Mouse (Mus musculus) hindbrain, postnatal 0 days (tissue): ENCODE results near the gene Aldh1l1. TPM values are rescaled to one million over a fixed set of nuclear protein-coding genes. Genes with fewer than 3 reads are reported as not detected.

Source experiments
- ATAC-seq: fragments of 200-750 bp; cut with Nextera tagmentation; 2 replicates; pipeline ENCODE4 v1.8.0; 2017; ENCODE audit warnings: mild to moderate bottlenecking, moderate TSS enrichment, moderate library complexity
- DNase-seq: peaks from one replicate; pipeline ENCODE4 v3.0.0-alpha.2; 2015; ENCODE audit warnings: low spot score
- H3K27ac ChIP-seq: fragments of 300-500 bp; sonication (generic); 2 replicates; pipeline ENCODE4 v1.5.1; 2014; ENCODE audit warnings: mild to moderate bottlenecking
- H3K27me3 ChIP-seq: fragments of 300-500 bp; sonication (generic); 2 replicates; pipeline ENCODE4 v1.6.1; 2014; ENCODE audit warnings: low read length, mixed read lengths; ENCODE audit not compliant: insufficient read depth
- H3K36me3 ChIP-seq: fragments of 300-500 bp; sonication (generic); 2 replicates; pipeline ENCODE4 v1.6.1; 2014; ENCODE audit warnings: low read length, mixed read lengths; ENCODE audit not compliant: insufficient read depth
- H3K4me1 ChIP-seq: fragments of 300-500 bp; sonication (generic); 2 replicates; pipeline ENCODE4 v1.6.1; 2014; ENCODE audit warnings: antibody characterized with exemption, low read length, mixed read lengths; ENCODE audit not compliant: insufficient read depth
- H3K4me2 ChIP-seq: fragments of 300-500 bp; sonication (generic); 2 replicates; pipeline ENCODE4 v1.6.1; 2014; ENCODE audit warnings: low read depth, mild to moderate bottlenecking, low read length, moderate library complexity, mixed read lengths
- H3K4me3 ChIP-seq: fragments of 300-500 bp; sonication (generic); 2 replicates; pipeline ENCODE4 v1.5.1; 2014; ENCODE audit warnings: low read length
- H3K9ac ChIP-seq: fragments of 300-500 bp; sonication (generic); replicated peaks from 2 replicates; pipeline ENCODE4 v1.6.1; 2014; ENCODE audit warnings: mild to moderate bottlenecking, low read length, moderate library complexity, mixed read lengths
- H3K9me3 ChIP-seq: fragments of 300-500 bp; sonication (generic); 2 replicates; pipeline ENCODE4 v1.6.1; 2016; ENCODE audit warnings: low read length, mixed read lengths
- CTCF ChIP-seq: IDR thresholded peaks from 2 replicates; pipeline ENCODE4 v1.5.1; 2016; ENCODE audit warnings: antibody characterized with exemption, control low read depth, low read depth
- WGBS: fragments of 180-500 bp; shearing (Covaris S2); extraction: QIAGEN DNeasy Blood & Tissue Kit; methylation state at CpG from one replicate; pipeline ENCODE4 v1.1.7; 2014; 5-methylcytosine and 5-hydroxymethylcytosine counted together
- polyA plus RNA-seq: library from polyadenylated mRNA; unstranded; fragments of >200 nt; fragmentation: Nextera tagmentation; extraction: Ambion mirVana; gene quantifications from 2 replicates; pipeline ENCODE4 v1.2.1, GENCODE M21; 2015
- total RNA-seq: library from RNA; depleted of rRNA; stranded (reverse); fragments of >200 nt; gene quantifications from 2 replicates; pipeline ENCODE4 v1.2.3, GENCODE M21; 2014

The Aldh1l1 gene
- total and polyA plus RNA-seq, 2 experiments from 2014 or later: 131 to 168 TPM

DNA sequence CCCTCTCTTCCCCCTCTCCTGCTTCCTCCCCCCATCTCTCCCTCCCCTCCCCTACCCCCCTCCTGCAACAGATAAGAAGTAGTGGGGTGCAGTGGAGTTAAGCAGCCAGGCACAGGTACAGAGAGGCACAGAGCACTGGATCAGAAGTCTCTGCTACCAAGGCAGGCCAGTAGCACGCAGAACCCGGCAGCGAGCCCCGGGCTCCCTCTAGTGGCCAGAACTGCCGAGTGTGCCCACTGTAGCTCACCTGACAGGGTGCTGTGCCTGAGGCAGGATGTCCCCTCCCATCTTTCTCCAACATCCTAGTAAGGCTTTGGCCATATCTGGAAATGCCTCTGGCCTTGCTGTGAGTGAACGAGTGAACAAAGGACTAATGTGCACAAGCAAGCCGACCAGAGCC lies 51.7 kb downstream of the Aldh1l1 start:
- WGBS: 9% methylated on average over 7 of the region's 7 CpGs
- ATAC-seq: peak; percentile 36
- peak; percentile 89 for DNase-seq
- Histone ChIP-seq H3K27ac (no peak overlapping the region), H3K4me3 (no peak overlapping the region), H3K36me3 (no peaks in the 10 kb centered on the region), H3K9ac (no peak overlapping the region), H3K4me1 (no peaks in the 10 kb centered on the region), H3K9me3 (no peaks in the 10 kb centered on the region), H3K27me3 (no peaks in the 10 kb centered on the region), H3K4me2 (no peak overlapping the region)
- peak; percentile 98 for TF ChIP-seq CTCF

DNA sequence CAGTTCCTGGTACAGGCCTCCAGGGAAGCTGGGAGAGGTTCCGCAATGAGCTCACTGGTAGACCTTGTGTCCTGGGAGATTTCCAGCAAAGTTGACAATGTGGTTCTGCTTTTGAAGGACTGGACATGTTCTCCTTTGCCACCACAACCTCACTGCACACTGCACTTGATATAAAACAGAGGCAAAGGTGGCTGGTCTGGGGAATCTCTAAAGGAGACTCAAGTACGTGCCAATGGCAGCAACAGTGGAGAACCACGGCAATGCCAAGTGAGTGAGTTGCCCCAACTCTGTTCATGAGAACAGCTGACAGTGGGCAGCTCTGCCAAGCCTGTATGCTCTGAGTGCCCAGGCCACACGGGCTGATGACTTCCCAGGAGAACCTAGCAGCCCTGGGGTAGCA lies 53.0 kb downstream of the Aldh1l1 start:
- Histone ChIP-seq H3K9me3 (no peaks in the 10 kb centered on the region), H3K4me2 (no peak overlapping the region), H3K36me3 (no peaks in the 10 kb centered on the region), H3K27me3 (no peaks in the 10 kb centered on the region), H3K4me3 (no peak overlapping the region), H3K9ac (no peak overlapping the region), H3K27ac (peak overlapping the region; percentile 45), H3K4me1 (no peaks in the 10 kb centered on the region)
- no peak for TF ChIP-seq CTCF
- 75% methylated on average over 4 of the region's 4 CpGs for WGBS
- ATAC-seq (no peak), DNase-seq (peak; percentile 27)

DNA sequence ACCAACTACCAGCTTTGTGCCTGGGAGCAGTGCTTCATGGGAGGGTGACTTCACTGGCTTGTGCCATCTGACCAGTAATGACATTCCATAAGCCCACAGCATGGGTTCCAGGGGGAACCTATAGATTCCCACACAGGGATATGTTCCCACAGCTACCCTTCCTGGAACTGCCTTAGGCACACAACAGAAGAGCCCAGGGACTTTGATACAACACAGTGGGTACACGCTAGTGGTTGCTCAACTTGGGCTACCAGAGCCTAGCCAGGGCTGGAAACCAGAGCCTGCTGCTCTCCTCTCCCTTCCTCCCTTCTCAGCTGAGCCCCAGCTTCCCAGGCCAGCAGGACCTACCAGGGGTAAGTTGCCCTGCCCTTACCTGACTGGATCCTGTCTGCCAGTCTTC lies 54.3 kb downstream of the Aldh1l1 start:
- Histone ChIP-seq H3K36me3 (no peaks in the 10 kb centered on the region), H3K27ac (peak overlapping the region; percentile 77), H3K9me3 (no peaks in the 10 kb centered on the region), H3K4me1 (no peaks in the 10 kb centered on the region), H3K9ac (no peak overlapping the region), H3K4me2 (no peak overlapping the region), H3K4me3 (no peak overlapping the region), H3K27me3 (no peaks in the 10 kb centered on the region)
- ATAC-seq (no peak), DNase-seq (no peak)
- TF ChIP-seq CTCF: no peak
- 67% methylated on average over 1 of the region's 1 CpGs for WGBS

DNA sequence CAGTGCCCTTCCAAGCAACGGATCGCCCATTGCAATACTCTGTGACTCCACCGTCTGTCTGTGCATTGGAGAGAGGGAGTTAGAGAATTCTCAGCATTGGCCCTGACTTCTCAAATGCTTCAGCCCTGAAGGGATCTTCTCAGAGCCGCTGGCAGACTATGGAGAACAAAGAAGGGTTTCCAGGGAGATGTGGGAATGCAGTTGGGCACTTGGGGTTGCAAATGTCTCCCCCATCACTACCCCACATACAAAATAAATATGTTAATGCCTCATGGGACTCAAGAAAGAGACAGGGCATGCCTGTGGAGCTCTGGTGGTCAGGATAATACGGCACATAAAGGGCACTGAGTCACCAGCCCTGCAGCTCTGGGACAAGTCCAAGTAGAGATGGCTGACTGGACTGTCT lies 55.1 kb downstream of the Aldh1l1 start:
- DNase-seq (peak; percentile 81), ATAC-seq (peak; percentile 93)
- no peaks in the 10 kb centered on the region for H3K36me3 ChIP-seq
- H3K4me1 ChIP-seq: no peaks in the 10 kb centered on the region
- H3K9ac ChIP-seq: 0 out of 2 replicates have a peak overlapping the region, but pooled peaks have one; percentile 3
- H3K4me3 ChIP-seq: no peak overlapping the region
- peak overlapping the region; percentile 84 for H3K27ac ChIP-seq
- WGBS: 17% methylated on average over 5 of the region's 5 CpGs
- no peaks in the 10 kb centered on the region for H3K27me3 ChIP-seq
- no peak for TF ChIP-seq CTCF
- no peak overlapping the region for H3K4me2 ChIP-seq
- no peaks in the 10 kb centered on the region for H3K9me3 ChIP-seq

DNA sequence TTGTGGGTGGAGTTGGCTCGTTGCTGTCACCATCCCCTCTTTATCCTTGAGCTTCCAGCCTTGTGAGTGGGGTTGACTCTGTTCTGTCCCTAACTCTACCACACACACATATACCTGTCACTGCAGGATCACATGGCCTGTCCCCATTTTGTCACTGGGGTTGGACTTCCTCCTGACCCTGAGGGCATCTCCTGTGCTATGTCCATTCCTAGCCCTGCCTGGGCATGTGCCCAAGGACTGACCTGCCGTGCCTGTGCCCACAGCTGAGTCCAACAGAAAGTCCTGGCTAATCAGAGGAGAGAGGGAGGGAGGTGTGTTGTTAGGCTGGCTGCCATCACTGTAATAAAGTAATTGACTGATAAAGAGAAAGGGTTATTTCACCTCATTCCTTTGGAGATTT lies 58.2 kb downstream of the Aldh1l1 start:
- no peaks in the 10 kb centered on the region for H3K36me3 ChIP-seq
- 73% methylated on average over 2 of the region's 2 CpGs for WGBS
- ATAC-seq (no peak), DNase-seq (no peak)
- H3K27me3 ChIP-seq: no peaks in the 10 kb centered on the region
- H3K4me2 ChIP-seq: no peak overlapping the region
- no peak overlapping the region for H3K27ac ChIP-seq
- H3K4me3 ChIP-seq: no peak overlapping the region
- H3K9me3 ChIP-seq: no peaks in the 10 kb centered on the region
- no peak for TF ChIP-seq CTCF
- no peak overlapping the region for H3K9ac ChIP-seq
- no peaks in the 10 kb centered on the region for H3K4me1 ChIP-seq

DNA sequence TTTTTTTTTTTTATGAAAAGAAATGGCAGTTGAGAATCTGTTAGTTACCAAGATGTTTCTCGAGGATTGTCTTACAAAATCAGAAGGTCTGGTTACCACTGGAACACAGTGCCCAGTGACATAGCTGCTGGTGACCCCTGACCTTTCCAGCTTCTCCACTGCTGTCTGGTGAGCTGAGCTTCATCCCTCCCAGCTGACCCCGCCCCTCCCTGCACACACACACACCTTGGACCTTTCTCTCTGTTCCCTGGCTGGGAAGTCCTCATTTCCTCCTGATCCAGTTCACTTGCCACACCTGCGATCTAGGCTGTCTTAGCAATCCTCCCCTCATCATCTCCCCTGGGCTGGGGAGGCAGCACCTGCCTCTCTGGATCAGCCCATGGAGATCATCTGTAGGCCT lies 60.0 kb downstream of the Aldh1l1 start:
- Histone ChIP-seq H3K9me3 (no peaks in the 10 kb centered on the region), H3K4me3 (no peak overlapping the region), H3K36me3 (no peaks in the 10 kb centered on the region), H3K9ac (no peak overlapping the region), H3K4me2 (no peak overlapping the region), H3K27me3 (no peaks in the 10 kb centered on the region), H3K4me1 (no peaks in the 10 kb centered on the region), H3K27ac (no peak overlapping the region)
- no peak for TF ChIP-seq CTCF
- ATAC-seq (no peak), DNase-seq (no peak)
- 69% methylated on average over 3 of the region's 3 CpGs for WGBS

DNA sequence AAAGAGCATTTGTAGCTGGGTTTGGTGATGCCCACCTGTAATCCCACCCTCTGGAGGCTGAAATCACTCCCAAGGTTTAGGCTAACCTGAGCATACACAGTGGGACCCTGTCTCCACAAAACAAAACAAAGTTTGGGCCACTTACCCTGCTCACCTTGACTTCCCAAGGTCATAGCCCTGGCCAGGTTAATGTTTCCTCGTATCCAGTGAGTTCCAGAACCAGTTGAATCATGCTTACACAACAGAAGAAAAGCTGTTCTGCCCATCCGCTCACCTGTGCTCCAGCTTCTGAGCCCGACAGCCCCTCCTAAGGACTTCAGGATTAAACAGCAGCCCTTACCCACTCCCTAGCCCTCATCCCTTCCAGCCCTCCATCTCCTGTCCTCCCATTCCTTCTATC lies 60.8 kb downstream of the Aldh1l1 start:
- DNase-seq (no peak), ATAC-seq (no peak)
- H3K4me2 ChIP-seq: no peak overlapping the region
- WGBS: 86% methylated on average over 3 of the region's 3 CpGs
- H3K4me1 ChIP-seq: no peaks in the 10 kb centered on the region
- no peak overlapping the region for H3K4me3 ChIP-seq
- H3K27me3 ChIP-seq: no peaks in the 10 kb centered on the region
- no peaks in the 10 kb centered on the region for H3K9me3 ChIP-seq
- no peak overlapping the region for H3K9ac ChIP-seq
- H3K36me3 ChIP-seq: no peaks in the 10 kb centered on the region
- no peak overlapping the region for H3K27ac ChIP-seq
- TF ChIP-seq CTCF: no peak
